Mouse (Mus musculus) megakaryocyte, embryonic 14.5 days (primary cell): Measurements from ENCODE around the gene Selenon. TPM values are rescaled to one million over a fixed set of nuclear protein-coding genes. Genes with fewer than 3 reads are reported as not detected.

ENCODE experiments used
- H3K27me3 ChIP-seq: replicated peaks from 2 replicates; pipeline ENCODE3; 2012; ENCODE audit warnings: inconsistent platforms
- H3K36me3 ChIP-seq: replicated peaks from 2 replicates; pipeline ENCODE3; 2012; ENCODE audit warnings: low read length, inconsistent platforms, mixed read lengths
- H3K4me1 ChIP-seq: 2 replicates; pipeline ENCODE4 v1.6.1; 2012; ENCODE audit warnings: inconsistent platforms
- H3K4me3 ChIP-seq: replicated peaks from 2 replicates; pipeline ENCODE3; 2012; ENCODE audit warnings: moderate library complexity, mild to moderate bottlenecking, inconsistent platforms
- H3K9me3 ChIP-seq: 2 replicates; pipeline ENCODE4 v1.6.1; 2012; ENCODE audit warnings: inconsistent platforms
- FLI1 ChIP-seq: IDR thresholded peaks from 2 replicates; pipeline ENCODE4 v1.6.1; 2012; ENCODE audit warnings: low read length, inconsistent platforms, mixed read lengths
- GATA1 ChIP-seq: IDR thresholded peaks from 3 replicates; pipeline ENCODE4 v1.6.1; 2012; ENCODE audit warnings: mixed read lengths, low read length, inconsistent platforms, borderline replicate concordance
- polyA plus RNA-seq: library from polyadenylated mRNA; stranded (reverse); fragments of >175 nt; gene quantifications from 2 replicates; pipeline ENCODE4 v1.2.3, GENCODE M21; 2012; ENCODE audit warnings: low replicate concordance; ENCODE audit not compliant: insufficient read depth

The Selenon gene
- polyA plus RNA-seq, 1 experiment = 9.1 TPM

- TF ChIP-seq FLI1 (no peak), GATA1 (no peak)
- H3K4me3 ChIP-seq = no peak overlapping the region
- H3K27me3 ChIP-seq = peaks cover 36% of the 10 kb centered on the region
- H3K36me3 ChIP-seq = no peaks in the 10 kb centered on the region
- peaks cover 56% of the 10 kb centered on the region for H3K4me1 ChIP-seq
- H3K9me3 ChIP-seq = 0 out of 2 replicates have a peak, but pooled peaks cover 5% of the 10 kb centered on the region
These were observed 63.8 kb downstream of the Selenon start for GRCm38 (mm10) chr4:134488211-134488610.

Other genes with a start within 250 kb of the Selenon start
- gene Trim63, start 237.0 kb downstream of the Selenon start, polyA plus RNA-seq = not detected in 2 replicates
- gene Slc30a2, start 209.0 kb downstream of the Selenon start, polyA plus RNA-seq = 1.1 TPM in 1 of 2 replicates, not detected in the other
- not detected in 2 replicates for gene Extl1, start 168.3 kb downstream of the Selenon start, polyA plus RNA-seq
- gene Pafah2, start 155.8 kb downstream of the Selenon start, polyA plus RNA-seq = 2.4 and 3.8 TPM in 2 replicates
- 7.4 and 115 TPM in 2 replicates for gene Stmn1, start 83.8 kb downstream of the Selenon start, polyA plus RNA-seq
- 41.9 and 45.9 TPM in 2 replicates for gene Paqr7, start 55.5 kb downstream of the Selenon start, polyA plus RNA-seq
- gene Aunip, start 41.2 kb downstream of the Selenon start, polyA plus RNA-seq = 0.54 TPM in 1 of 2 replicates, not detected in the other
- gene Mtfr1l, start 16.8 kb downstream of the Selenon start, polyA plus RNA-seq = 46.4 and 106 TPM in 2 replicates
- 4.0 and 5.9 TPM in 2 replicates for gene Man1c1, start 152.1 kb upstream of the Selenon start, polyA plus RNA-seq
- 11.8 and 17.8 TPM in 2 replicates for gene Ldlrap1, start 215.9 kb upstream of the Selenon start, polyA plus RNA-seq